Mouse (Mus musculus) cerebellum, adult 9-10 months (tissue): Measurements from ENCODE around the gene Uvrag.
A peak's percentile ranks its signal among the peaks of the same experiment; 100 is the strongest.

Experiments used
- DNase-seq: peaks from one replicate; pipeline ENCODE4 v3.0.0; 2022

The Uvrag gene

GRCm38 (mm10) chr7:99052471-99053241 is 88.3 kb downstream of the Uvrag start:
- DNase-seq, result no peak

- DNase-seq, result no peak
These were observed 90.1 kb downstream of the Uvrag start for GRCm38 (mm10) chr7:99050882-99051281.

- no peak for DNase-seq
These were observed 91.0 kb downstream of the Uvrag start for GRCm38 (mm10) chr7:99049897-99050296.

- DNase-seq, result no peak
These were observed 94.3 kb downstream of the Uvrag start for GRCm38 (mm10) chr7:99046545-99047206.

- DNase-seq, result no peak
These were observed 95.4 kb downstream of the Uvrag start for GRCm38 (mm10) chr7:99045525-99045924.

GRCm38 (mm10) chr7:99043923-99044322 is 97.0 kb downstream of the Uvrag start:
- no peak for DNase-seq

- no peak for DNase-seq
These were observed 97.6 kb downstream of the Uvrag start for GRCm38 (mm10) chr7:99043322-99043721.

GRCm38 (mm10) chr7:99041818-99042217 is 99.1 kb downstream of the Uvrag start:
- DNase-seq, result no peak

GRCm38 (mm10) chr7:99039912-99040311 is 101.0 kb downstream of the Uvrag start:
- DNase-seq, result no peak

GRCm38 (mm10) chr7:99036284-99036683 is 104.7 kb downstream of the Uvrag start:
- no peak for DNase-seq

GRCm38 (mm10) chr7:99034909-99035308 is 106.0 kb downstream of the Uvrag start:
- no peak for DNase-seq

GRCm38 (mm10) chr7:99033838-99034237 is 107.1 kb downstream of the Uvrag start:
- no peak for DNase-seq

GRCm38 (mm10) chr7:99033314-99033713 is 107.6 kb downstream of the Uvrag start:
- DNase-seq, result no peak

- DNase-seq, result no peak
These were observed 108.9 kb downstream of the Uvrag start for GRCm38 (mm10) chr7:99032051-99032450.

GRCm38 (mm10) chr7:99028108-99028507 is 112.8 kb downstream of the Uvrag start:
- DNase-seq, result no peak

- no peak for DNase-seq
These were observed 113.8 kb downstream of the Uvrag start for GRCm38 (mm10) chr7:99027185-99027584.

- DNase-seq, result peak; percentile 32
These were observed 115.0 kb downstream of the Uvrag start for GRCm38 (mm10) chr7:99025989-99026388.

- peak; percentile 63 for DNase-seq
These were observed 115.7 kb downstream of the Uvrag start for GRCm38 (mm10) chr7:99025265-99025664.

- no peak for DNase-seq
These were observed 116.2 kb downstream of the Uvrag start for GRCm38 (mm10) chr7:99024791-99025190.

GRCm38 (mm10) chr7:99023931-99024330 is 117.0 kb downstream of the Uvrag start:
- no peak for DNase-seq

- DNase-seq, result no peak
These were observed 119.7 kb downstream of the Uvrag start for GRCm38 (mm10) chr7:99021277-99021676.

- DNase-seq, result no peak
These were observed 120.6 kb downstream of the Uvrag start for GRCm38 (mm10) chr7:99020353-99020752.

GRCm38 (mm10) chr7:99017224-99017844 is 123.6 kb downstream of the Uvrag start:
- DNase-seq, result no peak

GRCm38 (mm10) chr7:99015914-99016313 is 125.0 kb downstream of the Uvrag start:
- DNase-seq, result no peak
